Mouse (Mus musculus): Measurements from ENCODE around the gene Art4.

The Art4 gene

DNA sequence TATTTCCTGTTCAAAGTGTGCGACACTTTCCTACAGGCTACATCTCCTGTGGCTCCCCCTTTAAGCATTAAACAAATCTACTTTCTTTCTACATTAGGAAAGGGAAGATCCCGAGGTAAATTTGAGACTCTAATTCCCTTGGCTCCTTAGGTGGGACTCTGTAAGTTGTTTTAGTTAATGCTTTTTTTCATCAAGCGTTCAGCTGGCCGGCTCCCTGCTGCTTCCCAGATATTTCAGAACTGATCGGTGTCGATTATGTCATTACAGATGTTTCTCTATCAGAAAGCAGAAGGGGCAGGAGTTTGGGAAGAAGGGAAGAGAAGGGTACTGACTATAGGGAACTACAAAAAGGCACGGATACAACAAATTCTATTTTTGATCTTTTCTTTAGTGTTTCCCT lies 30.4 kb downstream of the Art4 start:
- DNase-seq (ENCODE audit: low read depth, low spot score): no peak

DNA sequence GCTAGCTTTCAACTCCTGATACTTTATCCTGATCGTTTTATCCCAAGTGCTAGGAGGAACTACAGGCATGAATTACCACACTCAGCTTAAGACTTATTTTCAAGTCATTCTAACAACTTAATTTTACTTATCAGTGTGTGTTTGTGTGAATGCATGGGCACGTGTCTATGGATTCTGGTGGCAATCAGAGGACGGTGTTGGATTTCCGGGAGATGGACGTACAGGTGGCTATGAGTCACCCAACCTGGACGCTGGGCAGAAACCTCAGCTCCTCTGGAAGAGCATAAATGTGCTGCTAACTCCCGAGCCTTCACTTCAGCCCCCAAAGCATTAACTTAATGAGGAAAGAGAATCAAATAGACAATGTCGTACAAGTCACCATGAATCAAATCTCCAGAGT lies 32.5 kb downstream of the Art4 start:
- no peak for DNase-seq (ENCODE audit: low read depth, low spot score)

DNA sequence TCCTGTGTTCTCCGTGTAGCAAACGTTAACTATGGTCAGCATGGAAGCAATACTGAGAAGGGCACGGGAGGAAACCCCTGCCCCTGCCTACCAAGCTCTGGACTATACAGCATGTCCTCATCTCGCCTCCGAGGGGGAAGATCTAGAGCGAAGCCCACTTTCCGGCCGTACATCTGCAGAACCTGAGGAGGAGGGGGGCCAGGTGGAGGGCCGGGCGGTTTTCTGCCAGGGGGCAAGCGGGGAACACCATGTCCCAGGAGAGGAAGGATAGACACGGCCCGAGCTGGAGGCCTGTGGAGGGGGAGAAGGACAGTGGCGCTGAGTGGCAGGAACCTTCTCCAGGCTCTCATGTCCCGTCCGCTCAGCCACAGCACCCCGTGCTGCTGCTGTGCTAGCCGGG lies 36.4 kb downstream of the Art4 start:
- DNase-seq (ENCODE audit: low read depth, low spot score): no peak

DNA sequence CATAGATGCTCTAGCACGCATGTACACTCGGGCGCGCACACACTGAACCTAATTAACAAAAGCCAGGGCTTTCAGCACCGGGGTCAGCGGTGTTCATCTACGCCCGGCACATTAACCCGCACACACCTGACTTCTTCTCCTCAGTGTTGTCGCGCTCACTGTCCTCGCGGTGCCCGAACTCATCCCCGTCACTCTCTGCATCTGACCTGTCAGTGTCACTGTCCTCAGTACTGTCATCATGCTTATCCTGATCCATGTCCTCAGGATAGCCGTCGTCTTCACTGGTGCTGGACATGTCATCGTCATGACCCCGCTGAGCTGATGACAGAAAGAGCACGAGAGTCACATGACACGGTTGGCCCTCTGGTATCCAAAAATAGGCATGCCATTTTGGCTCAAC lies 37.2 kb downstream of the Art4 start:
- no peak for DNase-seq (ENCODE audit: low read depth, low spot score)

DNA sequence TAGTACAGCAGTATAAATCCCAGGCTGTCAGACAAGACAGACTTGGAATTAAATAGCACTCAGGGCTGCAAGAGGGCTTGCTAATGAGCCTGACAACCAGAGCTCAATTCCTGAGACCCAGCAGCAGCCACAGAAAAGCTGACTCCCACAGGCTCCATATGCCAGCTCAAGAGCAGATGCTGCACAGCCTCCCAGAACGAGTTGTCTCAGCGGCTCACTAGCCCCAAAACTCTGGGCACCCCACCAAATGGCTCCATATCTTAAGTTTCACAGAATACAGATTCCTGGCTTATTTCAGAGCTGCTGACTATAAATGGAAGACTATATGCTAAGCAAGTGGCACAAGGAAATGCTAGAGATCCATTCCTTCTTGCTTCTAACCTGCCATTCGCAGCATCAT lies 40.0 kb downstream of the Art4 start:
- no peak for DNase-seq (ENCODE audit: low read depth, low spot score)

DNA sequence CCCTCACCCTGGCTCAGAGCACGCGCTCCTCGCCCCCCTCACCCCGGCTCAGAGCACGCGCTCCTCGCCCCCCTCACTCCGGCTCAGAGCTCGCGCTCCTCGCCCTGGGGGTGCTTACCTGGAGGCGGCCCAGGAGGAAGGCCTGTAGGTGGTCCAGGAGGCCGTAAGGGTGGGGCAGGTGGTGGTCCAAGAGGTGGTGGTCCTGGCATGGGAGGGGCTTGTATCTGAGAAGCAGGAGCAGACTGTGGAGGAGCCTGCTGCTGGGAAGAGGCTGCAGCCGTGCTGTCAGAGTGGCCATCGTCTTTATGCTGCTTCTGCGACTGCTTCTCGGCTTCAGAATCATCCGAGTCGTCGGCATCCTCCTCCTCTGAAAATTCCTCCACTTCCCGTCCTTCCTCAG lies 40.7 kb downstream of the Art4 start:
- DNase-seq (ENCODE audit: low read depth, low spot score): no peak

DNA sequence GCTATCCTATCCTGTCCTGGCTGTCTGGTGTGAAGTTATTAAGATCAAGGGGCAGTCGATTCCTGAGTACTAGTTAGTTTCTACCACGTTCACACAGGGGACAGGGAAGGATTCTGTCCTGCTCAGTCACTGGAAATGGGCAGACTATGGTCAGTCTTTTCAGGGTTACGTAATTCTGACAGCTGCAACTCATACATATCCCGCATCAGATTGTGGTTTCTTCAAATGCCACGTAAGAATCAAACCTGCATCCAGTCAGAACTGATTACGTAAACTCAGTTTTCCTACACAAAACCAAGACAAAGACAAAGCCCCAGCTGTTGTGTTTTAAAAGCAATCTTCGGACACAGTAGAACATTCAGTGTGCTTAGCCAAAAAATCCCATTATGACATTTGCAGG lies 42.2 kb downstream of the Art4 start:
- DNase-seq (ENCODE audit: low read depth, low spot score): no peak

DNA sequence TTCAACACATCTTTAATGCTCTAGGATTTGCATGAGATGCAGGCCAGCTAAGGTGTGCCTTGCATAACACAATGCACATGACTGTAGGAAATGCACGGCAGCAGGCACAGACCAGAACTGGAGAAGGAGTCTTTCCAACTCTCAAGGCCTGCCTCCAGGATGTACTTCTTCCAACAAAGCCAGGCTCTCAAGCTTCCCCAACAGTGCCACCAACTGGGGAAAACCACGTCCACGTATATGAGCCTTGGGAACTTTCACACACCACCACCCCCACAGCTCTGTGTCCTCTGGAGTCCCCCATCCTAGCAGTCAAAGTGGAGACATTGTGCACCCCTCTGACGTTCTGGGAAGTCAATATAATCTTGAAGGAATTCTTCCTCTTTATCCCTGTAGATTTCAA lies 44.4 kb downstream of the Art4 start:
- DNase-seq (ENCODE audit: low read depth, low spot score): no peak

DNA sequence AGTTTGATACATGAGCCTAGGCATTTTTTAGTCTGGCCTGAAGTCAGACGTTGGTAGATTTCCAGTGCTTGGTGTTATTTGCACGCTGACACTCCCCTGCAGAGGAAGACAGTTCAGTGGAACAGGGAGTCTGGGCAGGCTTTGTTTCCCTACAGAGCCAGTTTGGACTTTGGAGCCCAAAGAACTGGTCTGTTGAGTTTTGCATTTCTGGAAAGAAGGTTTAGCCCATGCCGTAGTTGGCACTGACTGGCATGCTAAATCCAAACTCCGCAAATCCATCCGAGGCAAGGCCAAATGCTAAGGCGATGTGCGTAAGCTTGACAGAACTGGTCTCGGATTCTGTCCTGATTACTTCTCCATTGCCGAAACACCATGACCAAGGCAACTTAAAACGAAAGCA lies 46.3 kb downstream of the Art4 start:
- DNase-seq (ENCODE audit: low read depth, low spot score): no peak

DNA sequence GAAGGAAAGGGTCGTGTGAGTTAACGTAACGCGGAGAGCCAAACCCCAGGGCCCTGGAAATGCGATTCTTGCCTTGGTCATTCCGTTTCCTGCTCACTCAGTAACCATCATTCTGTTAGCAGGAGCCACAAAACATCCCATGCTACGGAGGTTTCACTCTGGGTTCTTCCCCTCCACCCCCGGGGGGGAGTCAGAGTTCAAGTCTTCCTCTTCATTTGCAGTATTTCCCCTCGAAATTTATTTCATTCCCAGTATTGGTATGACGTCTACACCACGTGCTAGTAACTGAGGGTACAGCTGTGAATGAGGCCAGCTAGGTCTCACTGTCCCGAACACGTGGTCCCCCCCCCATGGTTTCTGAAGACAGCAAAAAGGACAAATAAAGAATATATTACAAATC lies 47.9 kb downstream of the Art4 start:
- DNase-seq (ENCODE audit: low read depth, low spot score): no peak

DNA sequence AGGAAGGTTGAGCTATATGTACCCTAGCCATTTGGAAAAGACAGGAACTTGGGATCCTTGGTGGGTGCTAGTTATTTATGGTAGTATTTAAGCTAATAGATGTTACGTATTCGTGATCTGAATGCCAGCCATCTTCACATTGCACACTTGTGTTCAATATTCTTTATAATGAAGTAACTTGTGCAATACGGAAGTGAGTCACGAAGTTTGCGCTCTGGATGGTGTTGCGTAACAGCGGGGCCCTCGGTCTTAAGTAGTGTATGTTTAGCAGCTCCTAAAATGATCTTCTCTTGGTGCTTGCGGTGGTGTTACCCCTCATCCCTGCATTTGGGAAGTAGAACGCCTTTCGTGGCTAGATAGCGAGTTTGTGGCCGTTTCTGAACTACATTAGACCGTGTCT lies 48.5 kb downstream of the Art4 start:
- no peak for DNase-seq (ENCODE audit: low read depth, low spot score)

DNA sequence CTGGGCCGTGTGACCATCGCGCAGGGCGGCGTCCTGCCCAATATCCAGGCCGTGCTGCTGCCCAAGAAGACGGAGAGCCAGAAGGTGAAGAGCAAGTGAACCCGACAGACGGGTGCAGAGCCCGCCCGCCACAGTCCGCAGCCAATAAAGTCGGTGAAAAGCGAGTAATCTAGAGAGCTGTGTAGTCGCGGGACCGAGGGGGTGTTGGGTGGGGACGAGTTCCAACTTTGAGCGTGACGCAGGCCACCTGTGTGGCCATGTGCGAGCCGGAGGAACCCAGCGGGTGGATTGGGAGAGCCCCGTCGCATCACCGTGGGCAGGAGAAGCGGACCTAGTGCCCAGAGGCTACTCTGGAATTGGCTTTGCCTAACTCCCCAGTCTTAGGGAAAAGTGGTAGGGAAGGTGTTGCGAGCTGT lies 48.9 kb downstream of the Art4 start:
- DNase-seq (ENCODE audit: low read depth, low spot score): no peak

DNA sequence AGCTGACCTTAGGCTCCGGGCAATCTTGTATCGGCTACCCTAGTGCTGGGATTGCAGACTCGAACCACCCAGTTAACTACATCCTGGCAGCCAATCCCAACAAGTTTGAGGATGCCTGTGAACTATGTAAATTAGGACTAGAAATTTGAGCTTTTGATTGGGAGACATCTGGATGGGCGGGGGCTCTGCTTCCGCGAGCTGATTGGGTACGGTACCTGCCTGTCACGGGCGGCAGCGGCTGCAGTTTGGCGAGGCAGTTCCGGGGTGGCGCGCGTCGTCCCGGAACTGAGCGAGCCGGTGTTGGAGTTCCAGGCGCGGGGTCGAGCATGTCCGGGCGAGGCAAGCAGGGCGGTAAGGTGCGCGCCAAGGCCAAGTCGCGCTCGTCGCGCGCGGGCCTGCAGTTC lies 49.5 kb downstream of the Art4 start, which contains the start of gene H2afj:
TSS of gene H2afj (plus strand) at position 231 of the 404 bp plus-strand sequence.
- DNase-seq (ENCODE audit: low read depth, low spot score): peak; percentile 95

DNA sequence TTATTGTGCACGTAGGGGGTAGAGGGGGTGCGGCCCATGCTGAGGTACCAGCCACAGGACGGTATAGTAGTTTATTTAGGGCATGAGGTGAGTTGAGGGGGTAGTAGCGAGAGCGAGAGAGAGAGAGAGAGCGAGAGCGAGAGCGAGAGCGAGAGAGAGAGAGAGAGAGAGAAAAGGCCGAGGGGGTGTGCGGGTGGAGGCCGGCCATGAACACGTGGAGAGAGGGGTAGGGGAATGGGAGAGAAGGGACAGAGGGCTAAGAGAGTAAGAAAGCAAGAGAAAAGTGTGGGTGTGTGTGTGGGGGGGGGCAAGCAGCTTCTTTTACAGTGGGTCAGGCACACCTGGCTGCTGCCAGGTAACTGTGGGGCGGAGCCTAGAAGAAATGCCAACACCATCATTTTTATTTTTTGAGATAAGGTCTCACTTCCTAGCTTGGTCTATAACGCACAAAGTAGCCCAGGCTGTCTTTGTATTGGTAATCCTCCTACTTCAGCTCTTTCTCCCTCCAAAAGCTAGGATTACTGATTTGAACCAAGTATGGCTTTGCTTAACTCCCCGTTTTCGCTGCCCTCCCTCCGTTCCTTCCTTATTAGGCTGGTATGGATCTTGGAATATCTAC lies 50.0 kb downstream of the Art4 start:
- no peak for DNase-seq (ENCODE audit: low read depth, low spot score)

DNA sequence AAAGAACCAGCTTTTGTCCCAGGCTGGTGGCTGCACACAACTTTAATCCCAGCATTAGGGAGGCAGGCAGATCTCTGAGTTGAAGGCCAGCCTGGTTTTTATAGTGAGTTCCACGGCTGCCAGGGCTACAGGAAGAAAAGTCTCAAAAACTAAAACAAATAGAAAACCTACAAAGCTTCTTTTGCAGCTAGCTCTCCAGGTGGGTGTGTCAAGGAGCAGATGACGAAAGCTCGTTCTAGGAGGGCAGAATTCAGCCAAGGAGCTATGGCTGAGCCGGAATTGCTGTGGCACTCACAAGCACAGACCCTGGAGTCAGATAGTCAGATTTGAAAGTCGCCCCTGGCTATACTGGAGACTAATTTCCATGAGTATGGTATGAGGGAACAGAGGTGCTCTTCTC lies 50.7 kb downstream of the Art4 start:
- no peak for DNase-seq (ENCODE audit: low read depth, low spot score)

DNA sequence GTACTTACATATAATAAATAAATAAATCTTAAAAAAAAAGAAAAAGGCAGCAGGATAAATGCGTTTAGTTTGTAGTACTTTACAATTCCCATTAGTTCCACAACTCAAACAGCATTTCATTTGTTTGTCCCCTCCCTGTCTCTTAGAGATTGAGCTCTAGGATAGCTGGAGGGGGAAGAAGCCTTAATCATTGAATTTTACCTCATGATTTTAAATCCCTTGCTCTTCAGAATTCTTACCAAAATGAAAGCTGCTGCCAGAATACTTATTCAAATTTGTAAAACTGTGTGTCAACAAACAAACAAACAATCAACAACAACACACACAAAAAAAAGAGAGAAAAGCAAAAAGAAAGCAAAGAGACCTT lies 52.1 kb downstream of the Art4 start:
- no peak for DNase-seq (ENCODE audit: low read depth, low spot score)

DNA sequence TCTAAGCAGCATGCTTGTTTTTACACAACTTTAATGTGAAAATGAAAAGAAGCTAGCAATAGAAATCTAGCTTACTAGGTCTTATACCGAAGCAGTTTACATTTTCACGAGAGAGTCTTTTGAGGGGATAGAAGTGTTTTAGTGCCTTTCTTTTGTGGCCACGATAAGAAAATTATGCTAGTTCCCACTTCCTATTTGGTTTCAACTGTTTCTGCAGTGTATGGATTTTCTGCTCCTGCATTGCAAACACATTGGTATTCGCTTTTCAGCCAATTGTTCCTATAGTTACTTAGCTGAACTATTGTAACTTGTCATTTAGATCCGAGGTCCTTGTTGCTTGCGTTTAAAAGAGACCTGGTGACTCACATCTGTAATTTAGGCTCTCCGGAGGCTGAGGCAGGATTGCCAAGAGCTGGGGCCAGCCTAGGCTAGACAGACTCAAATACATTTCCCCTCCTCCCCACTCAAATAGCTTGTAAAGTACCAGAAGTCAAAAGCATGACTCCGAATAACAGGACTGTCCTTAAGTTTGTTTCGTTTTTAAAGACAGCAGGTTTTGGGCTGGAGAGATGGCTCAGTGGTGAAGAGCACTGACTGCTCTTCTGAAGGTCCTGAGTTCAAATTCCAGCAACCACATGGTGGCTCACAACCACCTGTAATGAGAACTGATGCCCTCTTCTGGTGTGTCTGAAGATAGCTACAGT lies 52.7 kb downstream of the Art4 start:
- DNase-seq (ENCODE audit: low read depth, low spot score): no peak

DNA sequence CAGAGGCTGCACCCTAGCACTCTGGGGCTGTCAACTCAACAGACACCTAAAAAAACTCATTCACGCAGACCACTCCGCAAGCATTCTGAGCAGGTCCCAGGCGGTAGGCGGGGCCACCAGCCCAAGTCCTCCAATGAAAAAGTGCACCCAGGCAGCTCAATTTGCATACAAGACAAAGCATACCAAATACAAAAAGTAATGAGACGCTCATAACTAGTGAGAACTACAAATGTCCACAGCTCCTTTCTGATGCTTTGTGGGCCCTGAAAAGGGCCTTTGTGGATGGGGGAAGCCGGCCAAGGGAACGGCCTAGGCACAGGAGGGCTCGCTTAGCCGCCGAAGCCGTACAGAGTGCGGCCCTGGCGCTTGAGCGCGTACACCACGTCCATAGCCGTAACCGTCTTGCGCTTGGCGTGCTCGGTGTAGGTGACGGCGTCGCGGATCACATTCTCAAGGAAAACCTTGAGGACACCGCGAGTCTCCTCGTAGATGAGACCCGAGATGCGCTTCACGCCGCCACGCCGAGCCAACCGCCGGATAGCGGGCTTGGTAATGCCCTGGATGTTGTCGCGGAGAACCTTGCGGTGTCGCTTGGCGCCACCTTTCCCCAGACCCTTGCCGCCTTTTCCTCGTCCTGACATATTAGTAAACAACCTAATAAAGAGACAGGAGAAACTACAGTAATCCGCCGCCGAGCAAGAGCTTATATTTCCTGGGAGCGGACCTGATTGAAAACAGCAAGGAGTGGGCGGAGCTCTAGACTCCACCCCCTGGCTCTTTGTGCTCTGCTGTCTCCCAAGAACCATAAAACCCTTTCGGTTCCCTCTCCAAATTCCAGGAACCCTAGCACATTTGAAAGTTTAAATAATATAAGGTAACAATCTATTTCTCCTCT lies 53.5 kb downstream of the Art4 start, which contains the start of gene Hist4h4:
TSS of gene Hist4h4 (minus strand) at position 677 of the 895 bp plus-strand sequence.
- peak; percentile 90 for DNase-seq (ENCODE audit: low read depth, low spot score)

DNA sequence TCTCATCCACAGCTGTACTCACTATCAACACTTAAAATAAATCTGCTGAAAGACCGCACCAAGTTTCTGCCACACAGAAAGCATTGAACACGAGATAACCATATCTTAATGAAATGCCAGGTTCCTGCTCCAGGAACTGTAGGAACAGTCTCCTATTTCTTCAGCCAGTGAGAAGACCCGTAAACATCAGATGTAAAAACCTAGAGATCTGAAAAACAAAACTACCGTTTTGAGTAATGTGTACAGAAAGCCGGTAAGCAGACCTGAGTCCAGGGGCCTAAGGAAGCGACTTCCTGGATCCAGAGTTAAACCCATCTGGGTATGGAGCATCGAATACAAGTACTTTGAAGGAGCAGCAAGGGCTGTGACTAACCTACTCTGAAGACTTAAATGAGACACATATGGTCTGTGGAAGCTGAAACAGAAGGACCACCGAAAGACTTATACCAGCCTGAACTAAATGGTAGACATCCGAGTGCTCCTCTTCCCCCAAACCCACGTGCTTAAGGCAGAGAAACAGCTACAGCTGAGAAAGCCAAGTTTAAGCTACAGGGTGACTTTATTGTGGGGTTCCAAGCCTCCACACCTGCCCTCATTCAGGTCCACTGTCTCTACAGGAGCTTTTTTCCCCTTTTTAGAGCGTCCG lies 54.3 kb downstream of the Art4 start:
- DNase-seq (ENCODE audit: low read depth, low spot score): no peak

DNA sequence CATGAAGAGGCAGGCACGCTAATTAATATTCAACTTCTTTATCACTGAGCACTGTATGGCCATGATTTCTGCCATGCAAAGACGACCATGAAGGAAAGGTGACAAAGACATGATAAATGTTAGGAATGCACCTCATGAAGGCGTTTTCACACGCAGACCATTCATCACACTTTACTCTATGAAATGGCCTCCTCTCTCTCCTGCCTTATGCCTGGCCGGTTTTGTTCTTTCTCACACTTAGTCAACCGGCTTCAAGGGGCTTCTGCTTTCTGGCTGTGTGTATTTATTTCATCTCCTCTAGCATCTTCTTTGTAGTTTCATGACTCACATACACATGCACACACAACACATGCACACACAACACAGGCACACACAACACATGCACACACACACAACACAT lies 56.3 kb downstream of the Art4 start:
- no peak for DNase-seq (ENCODE audit: low read depth, low spot score)

DNA sequence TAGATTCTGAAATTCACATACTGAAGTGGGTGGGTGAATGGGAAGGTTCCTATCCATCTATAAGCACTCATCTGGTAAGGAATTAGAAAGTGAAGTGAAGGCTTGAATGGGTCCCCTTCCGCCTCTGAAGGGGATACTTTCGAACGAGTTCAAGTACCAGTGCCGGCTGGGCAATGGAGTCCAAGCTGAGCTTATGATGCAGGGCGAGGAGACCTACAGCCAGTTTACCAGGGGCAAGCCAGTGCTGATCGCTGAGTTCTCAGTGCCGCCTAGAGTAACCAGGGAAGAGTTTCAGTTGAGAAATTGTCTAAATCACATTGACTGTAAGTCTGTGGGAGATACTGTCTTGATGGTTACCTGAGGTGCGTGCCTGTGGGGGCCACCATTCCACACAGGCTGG lies 56.8 kb downstream of the Art4 start:
- DNase-seq (ENCODE audit: low read depth, low spot score): no peak

Data from WW6 (cell line).